Mouse (Mus musculus): ENCODE measurements around the gene Ngdn. TPM values are rescaled to one million over a fixed set of nuclear protein-coding genes. Genes with fewer than 3 reads are reported as not detected.
"Not testable (repeated sequence)": the region's sequence is repeated elsewhere in the genome, so short reads cannot be mapped to it uniquely, and the experiment has no call there.

The Ngdn gene
- polyA plus RNA-seq, 1 experiment, result 49.9 TPM

- TF ChIP-seq CTCF (IDR thresholded peaks at IDR 0.05; ENCODE audit: control insufficient read depth, insufficient read depth, low read length) (no peak), POLR2A (IDR thresholded peaks at IDR 0.05; ENCODE audit: borderline replicate concordance, control insufficient read depth, low read depth, low read length) (no peak)
- Histone ChIP-seq H3K27ac (ENCODE audit: control insufficient read depth, insufficient read depth, low read depth, low read length, poor library complexity) (no peak overlapping the region), H3K4me1 (ENCODE audit: control insufficient read depth, insufficient read depth, low read length) (no peaks in the 10 kb centered on the region), H3K4me3 (replicated peaks; ENCODE audit: control insufficient read depth, low read depth, low read length) (no peak overlapping the region)
- WGBS, result 55% methylated on average over 5 of the region's 5 CpGs
These were observed 12.0 kb downstream of the Ngdn start for GRCm38 (mm10) chr14:55027251-55027650.

GRCm38 (mm10) chr14:55027653-55028052 lies 12.4 kb downstream of the Ngdn start:
- TF ChIP-seq CTCF (IDR thresholded peaks at IDR 0.05; ENCODE audit: control insufficient read depth, insufficient read depth, low read length) (no peak), POLR2A (IDR thresholded peaks at IDR 0.05; ENCODE audit: borderline replicate concordance, control insufficient read depth, low read depth, low read length) (no peak)
- 67% methylated on average over 6 of the region's 6 CpGs for WGBS
- Histone ChIP-seq H3K4me1 (ENCODE audit: control insufficient read depth, insufficient read depth, low read length) (no peaks in the 10 kb centered on the region), H3K4me3 (replicated peaks; ENCODE audit: control insufficient read depth, low read depth, low read length) (no peak overlapping the region), H3K27ac (ENCODE audit: control insufficient read depth, insufficient read depth, low read depth, low read length, poor library complexity) (no peak overlapping the region)

- Histone ChIP-seq H3K4me3 (replicated peaks; ENCODE audit: control insufficient read depth, low read depth, low read length) (no peak overlapping the region), H3K27ac (ENCODE audit: control insufficient read depth, insufficient read depth, low read depth, low read length, poor library complexity) (no peak overlapping the region), H3K4me1 (ENCODE audit: control insufficient read depth, insufficient read depth, low read length) (no peaks in the 10 kb centered on the region)
- WGBS, result 57% methylated on average over 5 of the region's 5 CpGs
- no peak for TF ChIP-seq CTCF (IDR thresholded peaks at IDR 0.05; ENCODE audit: control insufficient read depth, insufficient read depth, low read length)
- no peak for TF ChIP-seq POLR2A (IDR thresholded peaks at IDR 0.05; ENCODE audit: borderline replicate concordance, control insufficient read depth, low read depth, low read length)
These were observed 13.1 kb downstream of the Ngdn start for GRCm38 (mm10) chr14:55028333-55028835.

GRCm38 (mm10) chr14:55029034-55029698 lies 13.9 kb downstream of the Ngdn start:
- WGBS, result 32% methylated on average over 11 of the region's 11 CpGs

GRCm38 (mm10) chr14:55032695-55033225 lies 17.5 kb downstream of the Ngdn start:
- TF ChIP-seq CTCF (IDR thresholded peaks at IDR 0.05; ENCODE audit: control insufficient read depth, insufficient read depth, low read length) (no peak), POLR2A (IDR thresholded peaks at IDR 0.05; ENCODE audit: borderline replicate concordance, control insufficient read depth, low read depth, low read length) (no peak)
- WGBS, result 81% methylated on average over 19 of the region's 19 CpGs
- Histone ChIP-seq H3K27ac (ENCODE audit: control insufficient read depth, insufficient read depth, low read depth, low read length, poor library complexity) (no peak overlapping the region), H3K4me3 (replicated peaks; ENCODE audit: control insufficient read depth, low read depth, low read length) (no peak overlapping the region), H3K4me1 (ENCODE audit: control insufficient read depth, insufficient read depth, low read length) (no peaks in the 10 kb centered on the region)

More at GRCm38 (mm10) chr14:55029034-55029698, 13.9 kb downstream of the Ngdn start:
- no peak overlapping the region for H3K27ac ChIP-seq (ENCODE audit: control insufficient read depth, insufficient read depth, low read depth, low read length, poor library complexity)
- TF ChIP-seq POLR2A (IDR thresholded peaks at IDR 0.05; ENCODE audit: borderline replicate concordance, control insufficient read depth, low read depth, low read length) (no peak), CTCF (IDR thresholded peaks at IDR 0.05; ENCODE audit: control insufficient read depth, insufficient read depth, low read length) (peak; percentile 41; the same call in 1 of the 2 replicates)
- H3K4me1 ChIP-seq (ENCODE audit: control insufficient read depth, insufficient read depth, low read length), result no peaks in the 10 kb centered on the region
- H3K4me3 ChIP-seq (replicated peaks; ENCODE audit: control insufficient read depth, low read depth, low read length), result no peak overlapping the region

GRCm38 (mm10) chr14:55043694-55044093 lies 28.4 kb downstream of the Ngdn start:
- H3K4me3 ChIP-seq (replicated peaks; ENCODE audit: control insufficient read depth, low read depth, low read length); H3K4me1 ChIP-seq (ENCODE audit: control insufficient read depth, insufficient read depth, low read length); H3K27ac ChIP-seq (ENCODE audit: control insufficient read depth, insufficient read depth, low read depth, low read length, poor library complexity): not testable (repeated sequence)
- WGBS, result 71% methylated on average over 1 of the region's 2 CpGs

GRCm38 (mm10) chr14:55047971-55048531 lies 32.8 kb downstream of the Ngdn start:
- Histone ChIP-seq H3K4me3 (replicated peaks; ENCODE audit: control insufficient read depth, low read depth, low read length) (no peak overlapping the region), H3K27ac (ENCODE audit: control insufficient read depth, insufficient read depth, low read depth, low read length, poor library complexity) (no peak overlapping the region), H3K4me1 (ENCODE audit: control insufficient read depth, insufficient read depth, low read length) (no peaks in the 10 kb centered on the region; the same call in 1 of the 2 replicates)
- no peak for TF ChIP-seq CTCF (IDR thresholded peaks at IDR 0.05; ENCODE audit: control insufficient read depth, insufficient read depth, low read length)
- 40% methylated on average over 2 of the region's 2 CpGs for WGBS

- no peaks in the 10 kb centered on the region; the same call in 1 of the 2 replicates for H3K4me1 ChIP-seq (ENCODE audit: control insufficient read depth, insufficient read depth, low read length)
- no peak overlapping the region for H3K4me3 ChIP-seq (replicated peaks; ENCODE audit: control insufficient read depth, low read depth, low read length)
- TF ChIP-seq POLR2A (IDR thresholded peaks at IDR 0.05; ENCODE audit: borderline replicate concordance, control insufficient read depth, low read depth, low read length) (peak; percentile 21; the same call in 1 of the 2 replicates), CTCF (IDR thresholded peaks at IDR 0.05; ENCODE audit: control insufficient read depth, insufficient read depth, low read length) (no peak)
- 54% methylated on average over 9 of the region's 9 CpGs for WGBS
- no peak overlapping the region for H3K27ac ChIP-seq (ENCODE audit: control insufficient read depth, insufficient read depth, low read depth, low read length, poor library complexity)
These were observed 37.2 kb downstream of the Ngdn start for GRCm38 (mm10) chr14:55052496-55052895.

All from bone marrow, adult 2 months (tissue).